Mouse (Mus musculus): ENCODE results near the gene Wfdc6a.
"Not testable (repeated sequence)": the region's sequence is repeated elsewhere in the genome, so short reads cannot be mapped to it uniquely, and the experiment has no call there.

Gene Wfdc6a

GRCm38 (mm10) chr2:164585025-164585725 lies at the start of gene Wfdc6a:
Wfdc6a (minus strand) TSS chr2:164585447.
- DNase-seq = not testable (repeated sequence)

- no peak for DNase-seq
These were observed 36.5 kb upstream of the Wfdc6a start for GRCm38 (mm10) chr2:164621775-164622174.

DNA sequence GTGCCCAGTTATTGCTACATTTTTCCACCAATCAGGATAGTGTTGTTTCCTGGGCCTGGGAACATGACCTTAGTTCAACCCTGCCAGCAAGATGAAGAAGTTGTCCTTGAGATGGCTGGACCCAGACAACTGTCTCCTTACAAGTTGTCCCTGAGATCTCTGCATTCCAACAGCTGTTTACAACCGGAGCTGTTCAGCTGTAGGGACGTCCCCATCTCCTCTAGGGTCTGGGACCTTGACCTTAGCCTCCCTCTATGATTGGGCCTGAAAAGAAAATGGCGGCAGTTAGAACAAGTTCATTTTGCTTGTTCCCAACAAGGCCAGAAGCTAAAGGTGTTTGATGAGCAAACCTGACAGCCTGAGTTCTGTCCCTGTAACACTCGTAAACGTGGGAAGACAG lies 33.8 kb upstream of the Wfdc6a start:
- DNase-seq = no peak

DNA sequence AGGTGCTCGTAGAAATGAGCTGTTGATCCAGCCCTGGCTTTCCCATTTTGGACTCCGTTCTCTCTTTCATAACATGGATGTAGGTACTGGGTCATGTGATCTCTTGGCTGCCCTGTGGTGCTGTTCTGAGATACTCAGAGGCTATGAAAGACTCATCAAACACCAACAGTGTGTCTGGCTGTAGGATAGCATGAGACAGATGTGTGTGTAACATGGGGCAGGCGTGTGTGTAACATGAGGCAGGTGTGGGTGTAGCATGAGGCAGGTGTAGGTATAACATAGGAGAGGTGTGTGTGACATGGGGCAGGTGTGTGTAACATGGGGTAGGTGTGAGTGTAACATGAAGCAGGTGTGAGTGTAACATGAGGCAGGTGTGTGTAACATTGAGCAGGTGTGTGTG lies 30.1 kb upstream of the Wfdc6a start:
- no peak for DNase-seq

GRCm38 (mm10) chr2:164613471-164613870 lies 28.2 kb upstream of the Wfdc6a start, which contains the start of the genes Wfdc6b and Wfdc8:
Wfdc6b (plus strand) TSS chr2:164613522.
Wfdc8 (minus strand) TSS chr2:164613626.
- peak in 1 of 2 experiments; percentile 8 for DNase-seq

GRCm38 (mm10) chr2:164608781-164609180 lies 23.5 kb upstream of the Wfdc6a start:
- no peak for DNase-seq

DNA sequence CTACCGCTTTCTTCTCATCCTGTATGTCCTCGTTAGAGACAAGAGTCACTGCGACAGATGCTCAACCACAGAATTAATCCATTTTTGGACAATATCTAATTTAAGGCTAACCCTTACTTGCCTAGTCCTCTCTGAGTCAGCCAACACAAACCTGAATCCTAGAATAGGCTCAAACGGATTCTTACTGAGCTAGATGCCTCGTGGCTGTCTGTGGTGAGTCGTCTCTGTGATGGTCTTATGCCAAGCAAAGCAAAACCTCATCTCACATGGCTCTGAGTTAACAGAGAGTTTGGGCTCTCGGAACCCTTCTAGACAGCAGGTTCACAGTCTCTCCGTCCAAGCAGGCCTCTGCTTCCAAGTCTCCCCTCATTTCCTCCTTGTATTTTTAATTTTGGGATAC lies 19.2 kb upstream of the Wfdc6a start:
- no peak for DNase-seq

GRCm38 (mm10) chr2:164603482-164603881 lies 18.2 kb upstream of the Wfdc6a start:
- no peak for DNase-seq

- DNase-seq = no peak
These were observed 14.9 kb upstream of the Wfdc6a start for GRCm38 (mm10) chr2:164600179-164600578.

DNA sequence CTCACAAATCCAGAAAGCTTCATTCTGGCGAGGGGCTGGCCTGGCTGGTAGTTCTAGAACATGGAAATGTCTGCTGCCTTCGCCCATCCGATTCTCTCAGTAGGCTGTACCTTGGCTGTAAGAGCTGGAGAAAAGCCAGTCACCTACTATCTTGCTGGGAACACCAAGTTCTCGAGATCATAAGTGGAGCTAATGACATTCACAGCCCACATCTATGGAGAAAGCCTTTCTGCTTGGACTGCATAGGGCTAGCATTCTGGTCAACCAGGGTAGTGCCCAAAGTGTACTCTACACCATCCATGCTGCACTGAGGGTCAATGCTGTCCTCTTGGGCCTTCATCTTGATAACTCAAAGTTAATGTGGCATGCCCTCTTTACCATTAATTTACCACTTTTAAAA lies 8.2 kb upstream of the Wfdc6a start, which contains the start of gene Eppin:
Eppin (minus strand) TSS at position 101 of the 400 bp plus-strand sequence.
- DNase-seq = no peak

DNA sequence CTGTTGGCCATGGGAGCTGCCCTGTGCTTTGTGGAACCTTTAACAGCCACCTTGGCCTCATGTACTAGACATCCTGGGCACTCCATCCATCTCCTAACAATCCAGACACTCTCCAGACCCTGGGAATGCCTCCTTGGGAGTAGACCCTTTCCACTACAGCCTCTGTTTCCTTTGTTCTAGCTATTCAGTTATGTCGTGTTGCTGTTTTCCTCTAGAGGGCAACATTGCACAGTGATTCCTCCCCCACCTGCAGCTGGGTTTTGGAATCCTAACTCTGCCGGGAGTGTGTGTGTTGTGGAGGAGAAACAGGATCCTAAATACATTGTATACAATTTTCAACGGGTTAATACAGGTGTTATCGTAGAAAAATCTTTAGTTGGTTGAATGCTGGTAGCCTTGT lies 6.8 kb upstream of the Wfdc6a start:
- peak; percentile 8 to 11 for DNase-seq

- not testable (repeated sequence) for DNase-seq
These were observed 11.9 kb downstream of the Wfdc6a start, which contains the start of gene Spint3 for GRCm38 (mm10) chr2:164573359-164573758. Spint3 (minus strand) TSS chr2:164573459.

- DNase-seq = no peak
These were observed 17.8 kb downstream of the Wfdc6a start for GRCm38 (mm10) chr2:164567460-164567859.

GRCm38 (mm10) chr2:164566997-164567396 lies 18.2 kb downstream of the Wfdc6a start:
- DNase-seq = no peak

- DNase-seq = peak in 1 of 2 experiments; percentile 5
These were observed 20.9 kb downstream of the Wfdc6a start for GRCm38 (mm10) chr2:164564346-164564745.

- DNase-seq = peak; percentile 9 to 22
These were observed 21.8 kb downstream of the Wfdc6a start for GRCm38 (mm10) chr2:164563339-164564038.

- DNase-seq = peak in 1 of 2 experiments; percentile 8
These were observed 22.7 kb downstream of the Wfdc6a start, which contains the start of gene Wfdc2 for GRCm38 (mm10) chr2:164562391-164563188. Wfdc2 (plus strand) TSS chr2:164562413.

- no peak for DNase-seq
These were observed 25.1 kb downstream of the Wfdc6a start for GRCm38 (mm10) chr2:164560106-164560505.

DNA sequence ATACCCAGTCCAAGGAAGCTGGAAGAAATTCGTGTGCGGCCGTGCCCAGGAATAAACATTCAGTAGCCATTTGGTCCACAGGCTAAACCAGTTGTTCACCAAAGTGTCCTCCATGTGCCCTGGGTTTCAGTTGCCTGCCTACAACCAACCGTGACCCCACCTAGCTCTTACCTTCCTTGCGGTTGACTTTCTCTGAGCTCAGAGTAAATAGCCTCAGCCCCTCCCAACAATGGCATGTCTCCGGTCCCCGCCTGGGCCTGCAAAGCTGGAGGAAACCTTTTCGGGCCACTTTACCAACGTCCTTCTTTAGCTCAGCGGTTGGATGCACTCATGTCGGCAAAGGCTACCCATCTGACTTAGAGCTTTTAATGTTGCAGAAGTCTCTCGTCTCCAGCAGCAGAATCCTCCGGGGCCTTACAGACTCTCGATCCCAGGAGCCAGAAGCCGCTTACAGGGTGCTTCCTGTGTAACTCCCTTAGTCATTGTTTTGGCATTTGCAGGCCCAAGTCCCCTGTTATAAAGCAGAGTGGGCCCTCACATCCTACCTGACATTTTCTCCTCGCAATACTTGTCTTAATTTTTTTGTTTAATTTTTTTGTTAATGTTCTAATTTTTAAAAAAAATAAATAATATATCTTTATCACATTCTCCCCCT lies 26.1 kb downstream of the Wfdc6a start:
- no peak for DNase-seq

- no peak for DNase-seq
These were observed 26.8 kb downstream of the Wfdc6a start for GRCm38 (mm10) chr2:164558426-164558825.

DNA sequence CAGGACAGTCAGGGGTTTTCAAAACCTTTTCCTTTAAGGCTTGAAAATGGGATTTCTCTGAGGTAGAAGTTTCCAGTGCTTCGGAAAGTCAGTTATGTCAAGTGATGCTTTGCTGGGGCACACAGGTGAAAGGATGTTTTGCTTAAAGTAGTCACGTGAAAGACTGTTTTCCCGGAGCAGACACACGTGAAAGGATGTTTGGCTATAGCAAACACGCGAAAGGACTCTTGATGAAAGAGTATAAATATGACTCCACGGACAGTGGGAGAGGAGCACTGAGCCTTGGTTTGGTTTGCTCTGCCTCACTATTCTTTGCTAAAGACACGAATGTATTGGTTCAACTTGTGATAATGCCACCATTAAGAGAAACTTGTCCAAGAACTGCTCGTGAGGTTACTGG lies 33.7 kb downstream of the Wfdc6a start:
- DNase-seq = no peak

DNA sequence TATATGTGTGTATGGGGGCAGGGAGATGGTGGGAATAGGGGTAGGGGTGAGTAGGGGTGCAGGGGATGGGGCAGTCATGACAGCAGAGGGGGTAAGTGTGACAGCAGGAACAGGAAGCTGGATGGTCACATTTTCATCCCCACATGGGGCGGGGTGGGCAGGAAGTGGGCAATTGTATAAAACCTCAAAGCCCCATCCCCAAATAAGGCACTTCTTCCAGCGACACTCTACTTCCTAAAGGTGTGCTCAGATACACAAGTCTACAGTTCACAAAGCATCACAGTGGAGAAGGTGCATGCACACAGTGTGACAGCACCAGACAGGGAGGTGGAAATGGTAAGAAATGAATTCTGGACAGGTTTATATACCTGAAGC lies 34.4 kb downstream of the Wfdc6a start:
- DNase-seq = no peak
